Mouse (Mus musculus): ENCODE measurements around the gene Dkk3. TPM values are rescaled to one million over a fixed set of nuclear protein-coding genes. Genes with fewer than 3 reads are reported as not detected.

Gene Dkk3
- polyA plus RNA-seq, 1 experiment from 2014 or later = 35.1 TPM

DNA sequence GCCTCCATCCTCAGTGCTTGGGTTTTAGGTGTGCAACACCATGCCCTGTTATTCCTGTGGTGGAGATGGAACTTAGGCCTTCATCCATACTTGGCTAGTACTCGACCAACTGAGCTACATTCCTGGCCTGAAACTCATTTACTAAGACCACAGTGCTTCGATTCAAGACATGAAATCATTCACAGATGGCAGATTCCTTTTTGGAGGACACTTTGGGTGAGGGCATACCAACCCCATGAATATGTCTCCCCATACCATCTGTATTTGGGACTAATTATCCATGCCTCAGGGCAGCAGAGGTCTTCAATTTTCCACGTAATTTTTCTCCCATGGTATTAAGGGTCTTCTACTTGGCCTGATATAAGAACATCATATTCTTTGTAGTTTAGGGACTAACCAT, 16.2 kb downstream of the Dkk3 start:
- 62% methylated on average over 3 of the region's 3 CpGs for WGBS
- Histone ChIP-seq H3K27me3 (ENCODE audit: control insufficient read depth, insufficient read depth, low read depth, low read length) (no peaks in the 10 kb centered on the region), H3K27ac (ENCODE audit: low read length) (no peak overlapping the region), H3K4me2 (ENCODE audit: low read length) (no peak overlapping the region), H3K4me3 (ENCODE audit: low read depth, low read length) (no peak overlapping the region), H3K9ac (ENCODE audit: low read depth, low read length) (no peak overlapping the region), H3K36me3 (ENCODE audit: control insufficient read depth, insufficient read depth, low read length) (no peaks in the 10 kb centered on the region), H3K9me3 (replicated peaks; ENCODE audit: control insufficient read depth, low read length, poor library complexity, severe bottlenecking) (no peaks in the 10 kb centered on the region), H3K4me1 (ENCODE audit: control insufficient read depth, insufficient read depth, low read length) (0 out of 2 replicates have a peak, but pooled peaks cover 2% of the 10 kb centered on the region)
- ATAC-seq = no peak

DNA sequence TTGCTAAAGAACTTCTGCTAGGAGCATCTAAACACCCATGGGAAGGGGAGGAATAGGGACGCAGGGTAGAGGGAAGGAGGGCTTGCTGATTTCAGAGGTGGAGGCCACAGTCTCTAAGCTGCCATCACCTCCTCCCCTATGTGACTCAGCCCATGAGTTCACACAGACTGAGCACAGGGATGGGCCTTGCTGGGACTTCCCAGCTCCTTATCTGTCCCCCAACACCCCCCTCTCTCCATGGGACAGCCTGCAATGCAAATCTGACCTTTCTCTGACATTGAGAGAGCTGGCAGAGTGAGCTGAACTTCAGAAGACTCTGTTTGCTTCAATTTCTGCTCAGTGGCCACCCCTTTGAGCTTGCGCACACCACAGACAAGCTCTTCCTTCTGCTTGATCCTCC, 18.1 kb downstream of the Dkk3 start:
- H3K27ac ChIP-seq (ENCODE audit: low read length) = no peak overlapping the region
- no peaks in the 10 kb centered on the region for H3K9me3 ChIP-seq (replicated peaks; ENCODE audit: control insufficient read depth, low read length, poor library complexity, severe bottlenecking)
- H3K36me3 ChIP-seq (ENCODE audit: control insufficient read depth, insufficient read depth, low read length) = no peaks in the 10 kb centered on the region
- H3K27me3 ChIP-seq (ENCODE audit: control insufficient read depth, insufficient read depth, low read depth, low read length) = no peaks in the 10 kb centered on the region
- H3K4me2 ChIP-seq (ENCODE audit: low read length) = no peak overlapping the region
- H3K4me3 ChIP-seq (ENCODE audit: low read depth, low read length) = no peak overlapping the region
- H3K4me1 ChIP-seq (ENCODE audit: control insufficient read depth, insufficient read depth, low read length) = 0 out of 2 replicates have a peak, but pooled peaks cover 2% of the 10 kb centered on the region
- 92% methylated on average over 2 of the region's 2 CpGs for WGBS
- no peak overlapping the region for H3K9ac ChIP-seq (ENCODE audit: low read depth, low read length)
- no peak for ATAC-seq

DNA sequence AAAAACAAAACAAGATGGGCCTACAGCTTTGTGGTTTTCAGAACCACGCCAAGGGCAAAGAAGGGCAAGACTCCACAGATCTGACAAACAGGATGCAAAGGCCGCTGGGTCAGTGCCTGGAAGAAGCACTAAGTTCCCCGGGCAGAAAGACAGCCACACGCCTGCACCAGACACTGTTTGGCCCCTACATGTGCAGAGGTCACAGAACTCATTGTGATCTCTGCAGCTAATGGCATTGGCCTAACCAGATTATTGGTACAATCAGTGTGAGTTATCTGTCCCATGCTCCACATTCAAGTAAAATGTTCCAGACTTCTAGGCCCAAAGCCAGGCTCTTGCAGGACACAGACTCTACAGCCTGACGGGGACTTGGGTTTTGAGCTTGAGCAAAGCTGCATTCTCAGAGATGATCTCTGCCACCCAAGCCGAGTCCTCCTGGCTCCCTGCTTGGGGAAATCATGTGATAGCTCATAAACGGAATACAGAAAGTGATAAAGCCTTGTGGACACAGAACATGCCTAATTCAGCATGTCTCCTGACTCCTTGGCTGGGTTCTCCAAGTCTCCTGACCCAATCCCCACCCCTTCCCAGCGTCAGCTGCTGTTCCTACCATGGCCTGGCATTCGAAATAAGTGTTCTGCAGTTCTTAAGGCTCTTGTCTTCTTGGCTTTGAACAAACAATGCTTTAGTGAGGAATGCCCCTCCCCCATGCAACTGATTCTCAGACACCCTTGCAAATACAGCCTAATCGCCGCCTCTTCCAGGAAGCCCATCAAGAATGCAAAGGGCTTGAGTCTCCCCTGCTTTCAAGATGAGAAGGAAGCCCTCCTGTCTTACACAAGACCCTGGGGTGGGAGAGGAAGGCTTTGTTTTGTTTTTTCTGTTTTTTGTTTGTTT, 20.1 kb downstream of the Dkk3 start:
- Histone ChIP-seq H3K27me3 (ENCODE audit: control insufficient read depth, insufficient read depth, low read depth, low read length) (no peaks in the 10 kb centered on the region), H3K36me3 (ENCODE audit: control insufficient read depth, insufficient read depth, low read length) (no peaks in the 10 kb centered on the region), H3K9me3 (replicated peaks; ENCODE audit: control insufficient read depth, low read length, poor library complexity, severe bottlenecking) (no peaks in the 10 kb centered on the region), H3K4me1 (ENCODE audit: control insufficient read depth, insufficient read depth, low read length) (0 out of 2 replicates have a peak, but pooled peaks cover 2% of the 10 kb centered on the region), H3K27ac (ENCODE audit: low read length) (no peak overlapping the region), H3K4me3 (ENCODE audit: low read depth, low read length) (no peak overlapping the region), H3K4me2 (ENCODE audit: low read length) (no peak overlapping the region), H3K9ac (ENCODE audit: low read depth, low read length) (no peak overlapping the region)
- ATAC-seq = no peak
- 74% methylated on average over 11 of the region's 11 CpGs for WGBS

- Histone ChIP-seq H3K9ac (ENCODE audit: low read depth, low read length) (no peak overlapping the region), H3K27me3 (ENCODE audit: control insufficient read depth, insufficient read depth, low read depth, low read length) (no peaks in the 10 kb centered on the region), H3K9me3 (replicated peaks; ENCODE audit: control insufficient read depth, low read length, poor library complexity, severe bottlenecking) (no peaks in the 10 kb centered on the region), H3K4me2 (ENCODE audit: low read length) (no peak overlapping the region), H3K4me3 (ENCODE audit: low read depth, low read length) (no peak overlapping the region), H3K27ac (ENCODE audit: low read length) (no peak overlapping the region), H3K4me1 (ENCODE audit: control insufficient read depth, insufficient read depth, low read length) (0 out of 2 replicates have a peak, but pooled peaks cover 2% of the 10 kb centered on the region), H3K36me3 (ENCODE audit: control insufficient read depth, insufficient read depth, low read length) (no peaks in the 10 kb centered on the region)
- WGBS = 74% methylated on average over 7 of the region's 7 CpGs
- no peak for ATAC-seq
Measured at GRCm38 (mm10) chr7:112138168-112138508, 20.7 kb downstream of the Dkk3 start.

DNA sequence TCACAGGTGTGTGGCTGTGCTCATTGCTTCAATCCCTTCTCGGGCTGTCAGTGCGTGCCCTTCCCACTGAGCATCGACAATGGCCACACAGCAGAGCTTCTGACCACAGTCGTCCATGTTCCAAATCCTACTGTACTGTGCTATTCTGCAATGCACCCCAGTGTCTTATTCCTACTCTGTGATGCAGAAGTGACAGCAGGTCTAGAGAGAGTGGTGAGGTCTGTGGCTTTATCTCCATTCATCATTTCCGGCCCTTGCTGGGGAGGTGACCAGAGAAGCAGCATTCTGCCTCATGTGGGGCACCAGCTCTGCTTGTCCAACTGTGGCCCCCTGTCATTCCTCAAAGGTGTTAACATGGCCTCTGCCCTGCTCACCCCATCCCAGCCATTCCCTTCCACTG, 22.3 kb downstream of the Dkk3 start:
- Histone ChIP-seq H3K27me3 (ENCODE audit: control insufficient read depth, insufficient read depth, low read depth, low read length) (no peaks in the 10 kb centered on the region), H3K27ac (ENCODE audit: low read length) (no peak overlapping the region), H3K4me2 (ENCODE audit: low read length) (no peak overlapping the region), H3K9ac (ENCODE audit: low read depth, low read length) (no peak overlapping the region), H3K36me3 (ENCODE audit: control insufficient read depth, insufficient read depth, low read length) (no peaks in the 10 kb centered on the region), H3K4me3 (ENCODE audit: low read depth, low read length) (no peak overlapping the region), H3K9me3 (replicated peaks; ENCODE audit: control insufficient read depth, low read length, poor library complexity, severe bottlenecking) (no peaks in the 10 kb centered on the region), H3K4me1 (ENCODE audit: control insufficient read depth, insufficient read depth, low read length) (no peaks in the 10 kb centered on the region)
- 71% methylated on average over 5 of the region's 5 CpGs for WGBS
- no peak for ATAC-seq

GRCm38 (mm10) chr7:112135161-112135560, 23.7 kb downstream of the Dkk3 start:
- 95% methylated on average over 4 of the region's 4 CpGs for WGBS
- Histone ChIP-seq H3K27me3 (ENCODE audit: control insufficient read depth, insufficient read depth, low read depth, low read length) (no peaks in the 10 kb centered on the region), H3K4me1 (ENCODE audit: control insufficient read depth, insufficient read depth, low read length) (no peaks in the 10 kb centered on the region), H3K9me3 (replicated peaks; ENCODE audit: control insufficient read depth, low read length, poor library complexity, severe bottlenecking) (no peaks in the 10 kb centered on the region), H3K9ac (ENCODE audit: low read depth, low read length) (no peak overlapping the region), H3K36me3 (ENCODE audit: control insufficient read depth, insufficient read depth, low read length) (no peaks in the 10 kb centered on the region), H3K27ac (ENCODE audit: low read length) (no peak overlapping the region), H3K4me3 (ENCODE audit: low read depth, low read length) (no peak overlapping the region), H3K4me2 (ENCODE audit: low read length) (no peak overlapping the region)
- ATAC-seq = no peak

DNA sequence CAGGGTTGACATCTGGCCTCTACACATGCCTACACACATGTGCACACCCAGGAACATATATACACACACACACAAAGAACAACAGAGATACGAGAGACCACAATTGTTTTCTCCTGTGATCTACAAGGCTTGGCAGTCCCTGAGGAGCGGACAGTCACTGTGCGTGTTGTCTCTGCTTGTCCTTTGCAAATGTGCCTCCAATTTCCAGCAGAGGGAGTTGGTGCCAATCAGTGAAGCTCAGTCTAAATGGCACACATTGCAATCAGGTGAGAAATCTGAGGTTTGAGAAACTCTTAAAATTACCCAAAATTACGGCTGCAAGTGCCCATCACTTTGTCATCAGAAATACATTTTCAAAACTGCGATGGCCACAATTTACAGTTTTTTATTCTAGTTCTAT, 25.6 kb downstream of the Dkk3 start:
- 86% methylated on average over 5 of the region's 5 CpGs for WGBS
- no peaks in the 10 kb centered on the region for H3K36me3 ChIP-seq (ENCODE audit: control insufficient read depth, insufficient read depth, low read length)
- no peaks in the 10 kb centered on the region for H3K27me3 ChIP-seq (ENCODE audit: control insufficient read depth, insufficient read depth, low read depth, low read length)
- H3K27ac ChIP-seq (ENCODE audit: low read length) = no peak overlapping the region
- H3K4me3 ChIP-seq (ENCODE audit: low read depth, low read length) = no peak overlapping the region
- no peak overlapping the region for H3K9ac ChIP-seq (ENCODE audit: low read depth, low read length)
- no peaks in the 10 kb centered on the region for H3K9me3 ChIP-seq (replicated peaks; ENCODE audit: control insufficient read depth, low read length, poor library complexity, severe bottlenecking)
- ATAC-seq = no peak
- no peak overlapping the region for H3K4me2 ChIP-seq (ENCODE audit: low read length)
- H3K4me1 ChIP-seq (ENCODE audit: control insufficient read depth, insufficient read depth, low read length) = no peaks in the 10 kb centered on the region

- Histone ChIP-seq H3K4me3 (ENCODE audit: low read depth, low read length) (no peak overlapping the region), H3K4me1 (ENCODE audit: control insufficient read depth, insufficient read depth, low read length) (no peaks in the 10 kb centered on the region), H3K36me3 (ENCODE audit: control insufficient read depth, insufficient read depth, low read length) (no peaks in the 10 kb centered on the region), H3K27me3 (ENCODE audit: control insufficient read depth, insufficient read depth, low read depth, low read length) (no peaks in the 10 kb centered on the region), H3K27ac (ENCODE audit: low read length) (0 out of 2 replicates have a peak overlapping the region, but pooled peaks have one; percentile 23), H3K9me3 (replicated peaks; ENCODE audit: control insufficient read depth, low read length, poor library complexity, severe bottlenecking) (no peaks in the 10 kb centered on the region), H3K4me2 (ENCODE audit: low read length) (no peak overlapping the region), H3K9ac (ENCODE audit: low read depth, low read length) (no peak overlapping the region)
- ATAC-seq = no peak
- 33% methylated on average over 6 of the region's 6 CpGs for WGBS
Measured at GRCm38 (mm10) chr7:112132005-112132404, 26.9 kb downstream of the Dkk3 start.

GRCm38 (mm10) chr7:112130660-112131059, 28.2 kb downstream of the Dkk3 start:
- Histone ChIP-seq H3K27me3 (ENCODE audit: control insufficient read depth, insufficient read depth, low read depth, low read length) (no peaks in the 10 kb centered on the region), H3K36me3 (ENCODE audit: control insufficient read depth, insufficient read depth, low read length) (no peaks in the 10 kb centered on the region), H3K4me3 (ENCODE audit: low read depth, low read length) (no peak overlapping the region), H3K9ac (ENCODE audit: low read depth, low read length) (no peak overlapping the region), H3K9me3 (replicated peaks; ENCODE audit: control insufficient read depth, low read length, poor library complexity, severe bottlenecking) (no peaks in the 10 kb centered on the region), H3K4me2 (ENCODE audit: low read length) (no peak overlapping the region), H3K27ac (ENCODE audit: low read length) (no peak overlapping the region), H3K4me1 (ENCODE audit: control insufficient read depth, insufficient read depth, low read length) (no peaks in the 10 kb centered on the region)
- ATAC-seq = no peak
- 93% methylated on average over 3 of the region's 3 CpGs for WGBS

Measured in midbrain, embryonic 16.5 days (tissue).